Mouse (Mus musculus) 416B (cell line): ENCODE measurements at regions not wholly inside any gene's neighbourhood (a gene's known extent, or its start where the extent isn't known, plus 50 kb on each side); places are given as distances from the start of the nearest gene placed in this dataset.

ENCODE experiments used
- DNase-seq: peaks from one replicate; pipeline ENCODE4 v3.0.0; 2011; ENCODE audit warnings: low read depth

DNA sequence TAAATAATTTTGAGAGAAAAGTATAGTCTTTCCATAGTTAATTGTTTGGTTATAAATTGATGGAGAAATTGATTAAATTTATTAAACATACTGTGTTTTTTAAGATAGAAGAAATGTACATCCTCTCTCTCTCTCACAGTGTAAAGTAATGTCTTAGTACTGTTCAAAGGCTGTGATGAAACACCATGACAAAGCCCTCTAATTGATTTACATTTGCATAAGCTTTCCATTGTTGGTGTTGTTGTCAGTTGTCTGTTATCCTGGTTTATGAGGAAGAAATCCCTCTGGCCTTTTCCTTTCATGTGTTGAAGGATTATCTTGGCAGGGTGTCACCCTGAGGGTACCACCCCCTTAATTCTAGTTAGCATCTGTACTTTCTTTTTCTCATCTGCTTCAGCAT lies 207.2 kb upstream of the Dmd start:
- DNase-seq = no peak

DNA sequence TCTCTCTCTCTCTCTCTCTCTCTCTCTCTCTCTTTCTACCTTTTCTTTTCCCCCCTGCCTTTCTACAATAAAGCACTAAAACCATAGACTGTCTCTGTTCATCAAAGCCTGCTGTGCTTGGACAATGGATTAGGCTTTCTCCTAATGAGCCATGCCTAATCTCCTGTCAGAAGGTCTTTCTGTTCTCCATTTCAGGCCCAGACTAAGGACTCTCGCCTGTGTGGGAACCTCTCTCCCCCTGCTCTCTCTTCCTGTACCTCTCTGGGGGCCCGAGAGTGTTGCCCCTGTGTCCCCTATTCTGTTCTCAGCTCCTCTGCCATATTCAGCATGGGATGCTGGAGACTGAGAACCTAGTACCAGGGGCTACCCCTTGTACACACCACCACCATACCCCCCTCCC lies 184.5 kb upstream of the Dmd start:
- no peak for DNase-seq

DNA sequence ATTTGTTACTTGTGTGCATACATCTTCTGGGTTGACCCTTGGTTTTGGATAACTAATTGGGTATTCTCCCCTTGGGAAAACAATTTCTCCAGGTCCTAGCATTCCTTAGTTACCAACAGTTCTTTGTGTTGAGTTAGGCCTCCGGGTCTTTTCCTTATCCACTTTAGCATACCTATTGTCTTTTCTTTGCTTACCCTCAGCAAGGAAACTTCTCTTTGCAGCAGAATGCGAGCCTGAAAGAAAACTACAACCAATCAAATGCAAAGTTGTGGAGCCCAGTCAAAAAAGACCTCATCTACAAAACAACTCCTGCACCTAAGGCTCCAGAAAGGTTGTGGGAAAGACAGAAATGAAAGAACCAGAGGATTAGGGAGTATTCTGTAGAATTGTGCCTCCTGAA lies 139.5 kb upstream of the Dmd start:
- no peak for DNase-seq

DNA sequence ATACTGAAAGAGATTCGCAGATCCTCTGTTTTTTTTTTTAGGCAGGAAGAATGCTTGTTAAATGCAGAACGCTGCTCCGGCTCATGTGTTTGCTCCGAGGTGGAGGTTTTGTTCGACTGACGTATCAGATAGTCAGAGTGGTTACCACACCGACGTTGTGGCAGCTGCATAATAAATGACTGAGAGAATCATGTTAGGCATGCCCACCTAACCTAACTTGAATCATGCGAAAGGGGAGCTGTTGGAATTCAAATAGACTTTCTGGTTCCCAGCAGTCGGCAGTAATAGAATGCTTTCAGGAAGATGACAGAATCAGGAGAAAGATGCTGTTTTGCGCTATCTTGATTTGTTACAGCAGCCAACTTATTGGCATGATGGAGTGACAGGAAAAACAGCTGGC lies 134.1 kb upstream of the Dmd start:
- DNase-seq = no peak

DNA sequence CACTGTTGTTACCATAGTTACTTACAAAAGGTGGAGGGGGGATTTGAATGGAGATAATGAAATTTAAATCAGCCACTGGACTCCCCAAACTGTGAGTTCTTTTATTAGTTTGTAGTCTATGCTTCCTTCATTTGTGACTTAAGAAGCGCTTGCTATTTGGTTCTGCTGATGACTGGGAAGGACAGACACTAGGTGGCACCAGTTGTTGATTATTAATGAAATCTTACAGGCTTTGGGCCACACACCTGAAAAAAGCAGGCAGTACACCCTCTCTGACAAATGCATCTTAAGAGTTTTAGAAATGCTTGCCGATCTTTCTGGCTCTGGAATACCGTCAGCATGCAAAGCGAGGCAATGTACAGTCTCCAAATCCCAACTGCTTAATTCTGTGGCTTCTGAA lies 131.6 kb upstream of the Dmd start:
- DNase-seq = peak; percentile 0

DNA sequence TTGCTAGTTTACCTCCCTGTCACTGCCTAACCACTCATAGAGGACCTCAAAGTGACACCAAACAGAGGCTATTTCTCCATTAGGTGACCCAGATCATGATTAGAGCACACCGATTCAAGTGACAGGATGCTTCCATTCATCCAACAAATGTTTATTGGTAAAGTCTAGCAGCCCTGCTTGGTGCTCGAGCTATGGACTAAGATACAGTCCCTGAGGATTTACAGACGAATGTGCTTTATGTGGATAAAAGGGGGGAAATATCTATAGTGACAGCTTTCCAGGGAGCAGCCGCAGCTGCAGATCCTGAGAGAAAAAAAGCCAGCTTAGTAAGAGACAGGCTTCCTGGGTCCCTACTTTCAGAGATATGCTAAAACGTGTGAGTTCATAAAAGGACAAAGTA lies 125.1 kb upstream of the Dmd start:
- DNase-seq = no peak

DNA sequence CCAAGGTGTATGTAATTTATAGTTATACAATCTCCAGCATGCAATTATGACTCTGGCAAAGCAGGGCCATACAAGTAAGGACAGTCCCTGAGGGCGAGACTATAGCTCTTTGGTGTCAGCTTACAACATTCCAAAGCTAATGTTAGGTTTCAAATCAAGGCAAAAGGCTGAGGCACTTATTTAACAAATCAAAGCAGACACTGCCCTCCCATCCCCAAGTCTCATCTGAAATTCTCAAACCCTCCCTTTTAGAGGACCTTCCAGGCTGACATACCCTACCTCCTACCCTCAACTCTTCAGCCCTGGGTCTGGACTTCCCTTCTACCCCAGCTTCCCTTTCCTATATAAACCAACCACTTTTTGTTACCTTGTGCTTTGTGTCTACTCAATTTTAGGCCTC lies 82.6 kb upstream of the Dmd start:
- DNase-seq = no peak
